Mouse (Mus musculus) olfactory bulb, adult 2 months (tissue): ENCODE results near the gene Rps11.

ENCODE experiments used
- CTCF ChIP-seq: fragments of 200-500 bp; IDR thresholded peaks from 2 replicates; pipeline ENCODE4 v1.5.1; 2012; ENCODE audit warnings: low read depth, mild to moderate bottlenecking, low read length, moderate library complexity; ENCODE audit not compliant: insufficient read depth
- POLR2A ChIP-seq: fragments of 200-500 bp; IDR thresholded peaks from 2 replicates; pipeline ENCODE4 v1.6.1; 2012; ENCODE audit warnings: mild to moderate bottlenecking, low read depth, low read length, moderate library complexity; ENCODE audit not compliant: insufficient read depth

DNA sequence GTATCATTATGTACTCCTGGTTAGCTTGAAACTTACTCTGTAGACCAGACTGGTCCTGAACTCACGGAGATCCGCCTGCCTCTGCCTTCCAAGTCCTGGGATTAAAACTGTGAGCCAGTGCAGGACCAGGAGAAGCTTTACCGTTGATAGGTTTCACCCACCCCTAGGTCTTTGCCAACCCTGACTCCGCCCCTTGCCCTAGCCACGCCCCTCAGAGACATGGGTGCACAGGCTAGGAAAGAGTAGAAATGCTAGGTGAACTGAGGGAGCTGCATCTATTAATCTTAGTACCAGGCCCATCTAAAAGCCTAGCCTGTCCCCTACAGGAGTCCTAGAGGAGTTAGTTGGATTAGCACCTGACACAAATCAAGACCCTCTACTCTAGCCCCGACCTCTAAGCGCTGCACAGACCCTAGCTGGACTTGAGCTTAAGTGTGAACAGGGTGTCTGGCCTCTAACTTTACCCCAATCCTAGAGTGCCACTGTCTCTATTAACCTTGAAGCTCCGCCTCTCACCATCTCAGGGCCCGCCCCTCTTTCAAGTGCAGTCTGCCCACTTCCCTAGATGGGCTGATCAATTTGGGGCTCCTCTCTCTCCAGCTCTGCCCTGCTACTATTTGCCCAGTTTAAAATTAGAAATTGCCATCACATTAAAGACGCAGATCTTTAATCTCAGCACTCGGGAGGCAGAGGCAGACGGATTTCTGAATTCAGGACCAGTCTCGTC lies 33.8 kb downstream of the Rps11 start:
- TF ChIP-seq CTCF (no peak), POLR2A (no peak)
